In the genomic region with DNA sequence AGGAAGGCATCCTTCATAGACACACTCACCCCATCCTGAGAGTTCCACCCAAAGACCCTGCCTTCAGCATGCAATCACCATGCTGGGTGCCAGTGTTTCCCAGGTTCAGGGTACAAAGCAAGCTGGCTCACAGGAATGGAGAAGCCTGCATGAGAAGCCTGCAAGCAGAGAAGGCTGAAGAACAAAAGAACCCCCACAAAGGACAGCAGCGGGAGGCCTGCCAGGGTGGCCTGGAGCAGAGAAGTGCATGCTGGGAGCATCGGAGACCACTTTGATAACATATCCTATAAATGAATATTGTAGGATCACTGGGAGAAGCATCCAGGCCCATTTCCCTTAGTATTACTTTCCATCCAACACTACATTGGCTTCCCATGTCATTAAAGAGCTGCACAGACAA, we compare ENCODE assay signal across 17 mouse cellular contexts.
DNase-seq lines count a peak whose midpoint lies in the region; ATAC-seq and TF ChIP-seq lines count a peak whose summit lies in the region.
"Had no signal": no experiment of that assay in that cellular context is flagged by ENCODE, and none has a peak within 500 bp of the region (broad histone marks: within the 10 kb centered on the region; RNA-seq: fewer than 3 reads in every experiment).

No protein-coding gene starts in this region.

- H3K9me3 ChIP-seq in forebrain, embryonic 11.5 days (ENCODE audit: control insufficient read depth, low read length), result no peaks in the 10 kb centered on the region
- no peaks in the 10 kb centered on the region for H3K9me3 ChIP-seq in forebrain, embryonic 13.5 days (replicated peaks)
- no peaks in the 10 kb centered on the region for H3K9me3 ChIP-seq in ES-Bruce4 (replicated peaks; ENCODE audit: control insufficient read depth, insufficient read depth, low read length, poor library complexity, severe bottlenecking)
- no peaks in the 10 kb centered on the region for H3K9me3 ChIP-seq in forebrain, embryonic 14.5 days (replicated peaks; ENCODE audit: control insufficient read depth, low read length)
- H3K9me3 ChIP-seq in midbrain, embryonic 16.5 days (replicated peaks; ENCODE audit: control insufficient read depth, low read length, poor library complexity, severe bottlenecking), result no peaks in the 10 kb centered on the region
- H3K9me3 ChIP-seq: embryonic facial prominence, embryonic 10.5 days; limb, embryonic 15.5 days had no signal

- no peaks in the 10 kb centered on the region for H3K27me3 ChIP-seq in forebrain, embryonic 11.5 days (ENCODE audit: control insufficient read depth, insufficient read depth, low read length)
- H3K27me3 ChIP-seq in forebrain, embryonic 13.5 days, result no peaks in the 10 kb centered on the region
- H3K27me3 ChIP-seq in ES-Bruce4 (ENCODE audit: control insufficient read depth, insufficient read depth, low read length, poor library complexity, severe bottlenecking), result no peaks in the 10 kb centered on the region
- no peaks in the 10 kb centered on the region for H3K27me3 ChIP-seq in forebrain, embryonic 14.5 days (replicated peaks; ENCODE audit: control insufficient read depth, insufficient read depth, low read length)
- no peaks in the 10 kb centered on the region for H3K27me3 ChIP-seq in midbrain, embryonic 16.5 days (ENCODE audit: control insufficient read depth, insufficient read depth, low read depth, low read length)
- H3K27me3 ChIP-seq: limb, embryonic 15.5 days had no signal

- TF ChIP-seq CTCF in ES-Bruce4 (IDR thresholded peaks at IDR 0.05; ENCODE audit: low read depth, low read length), result no peak
- no peak for TF ChIP-seq CTCF in lung, adult 2 months (IDR thresholded peaks at IDR 0.05; ENCODE audit: insufficient read depth, low read length)

- no peak for DNase-seq in forebrain, embryonic 11.5 days (ENCODE audit: low spot score)
- DNase-seq in forebrain, embryonic 14.5 days (ENCODE audit: low spot score), result peak; percentile 24
- DNase-seq in kidney, postnatal 36 days, result no peak
- DNase-seq in lung, adult 2 months, result no peak
- DNase-seq in thymus, postnatal 0 days (ENCODE audit: low spot score), result no peak
- DNase-seq: adrenal gland, postnatal 36 days; cerebellum, adult 9-11 months; layer of hippocampus, postnatal 36 days; lung, postnatal 36 days; thymus, adult 18-20 months had no signal

- H3K9ac ChIP-seq in forebrain, embryonic 11.5 days (ENCODE audit: low read length), result no peak overlapping the region
- H3K9ac ChIP-seq in forebrain, embryonic 13.5 days, result no peak overlapping the region
- no peak overlapping the region for H3K9ac ChIP-seq in ES-Bruce4 (ENCODE audit: low read depth, poor library complexity, severe bottlenecking)
- no peak overlapping the region for H3K9ac ChIP-seq in forebrain, embryonic 14.5 days (ENCODE audit: low read length)
- H3K9ac ChIP-seq in midbrain, embryonic 16.5 days (ENCODE audit: low read depth, low read length), result no peak overlapping the region
- H3K9ac ChIP-seq: limb, embryonic 15.5 days had no signal

- peaks cover 19% of the 10 kb centered on the region; the same call in 1 of the 2 replicates for H3K4me1 ChIP-seq in forebrain, embryonic 11.5 days (replicated peaks; ENCODE audit: control insufficient read depth, insufficient read depth, low read length)
- peaks cover 27% of the 10 kb centered on the region for H3K4me1 ChIP-seq in forebrain, embryonic 13.5 days
- peaks cover 9% of the 10 kb centered on the region for H3K4me1 ChIP-seq in ES-Bruce4 (ENCODE audit: control insufficient read depth, insufficient read depth, low read length)
- H3K4me1 ChIP-seq in forebrain, embryonic 14.5 days (ENCODE audit: control insufficient read depth, insufficient read depth, low read length), result peaks cover 19% of the 10 kb centered on the region
- peaks cover 14% of the 10 kb centered on the region; the same call in 1 of the 2 replicates for H3K4me1 ChIP-seq in midbrain, embryonic 16.5 days (ENCODE audit: control insufficient read depth, insufficient read depth, low read length)
- H3K4me1 ChIP-seq in lung, adult 2 months (ENCODE audit: control insufficient read depth, insufficient read depth, low read length), result no peaks in the 10 kb centered on the region
- H3K4me1 ChIP-seq: limb, embryonic 15.5 days had no signal

- H3K36me3 ChIP-seq in forebrain, embryonic 11.5 days (ENCODE audit: control insufficient read depth, insufficient read depth, low read length), result no peaks in the 10 kb centered on the region
- no peaks in the 10 kb centered on the region for H3K36me3 ChIP-seq in forebrain, embryonic 13.5 days (ENCODE audit: poor library complexity, severe bottlenecking)
- H3K36me3 ChIP-seq in ES-Bruce4 (ENCODE audit: control insufficient read depth, insufficient read depth, low read length, poor library complexity, severe bottlenecking), result no peaks in the 10 kb centered on the region
- H3K36me3 ChIP-seq in forebrain, embryonic 14.5 days (ENCODE audit: control insufficient read depth, insufficient read depth, low read length), result no peaks in the 10 kb centered on the region
- no peaks in the 10 kb centered on the region for H3K36me3 ChIP-seq in midbrain, embryonic 16.5 days (ENCODE audit: control insufficient read depth, insufficient read depth, low read length)
- H3K36me3 ChIP-seq: embryonic facial prominence, embryonic 10.5 days; limb, embryonic 15.5 days had no signal

- no peak overlapping the region for H3K4me3 ChIP-seq in forebrain, embryonic 11.5 days (ENCODE audit: low read depth, low read length)
- no peak overlapping the region for H3K4me3 ChIP-seq in forebrain, embryonic 13.5 days
- no peak overlapping the region for H3K4me3 ChIP-seq in ES-Bruce4 (ENCODE audit: low read depth, low read length)
- no peak overlapping the region for H3K4me3 ChIP-seq in forebrain, embryonic 14.5 days (ENCODE audit: low read depth, low read length)
- H3K4me3 ChIP-seq in midbrain, embryonic 16.5 days (ENCODE audit: low read depth, low read length), result no peak overlapping the region
- H3K4me3 ChIP-seq in lung, adult 2 months (replicated peaks; ENCODE audit: extremely low read depth, low read depth, low read length), result no peak overlapping the region
- H3K4me3 ChIP-seq: embryonic facial prominence, embryonic 10.5 days; limb, embryonic 15.5 days had no signal

- 0 out of 2 replicates have a peak overlapping the region, but pooled peaks have one; percentile 50 for H3K27ac ChIP-seq in forebrain, embryonic 11.5 days (ENCODE audit: low read depth, low read length)
- H3K27ac ChIP-seq in forebrain, embryonic 13.5 days, result no peak overlapping the region; the same call in 1 of the 2 replicates
- no peak overlapping the region for H3K27ac ChIP-seq in ES-Bruce4 (ENCODE audit: insufficient read depth, low read length)
- H3K27ac ChIP-seq in forebrain, embryonic 14.5 days (ENCODE audit: low read depth, low read length), result no peak overlapping the region
- H3K27ac ChIP-seq in midbrain, embryonic 16.5 days (ENCODE audit: low read length), result 0 out of 2 replicates have a peak overlapping the region, but pooled peaks have one; percentile 26
- H3K27ac ChIP-seq: embryonic facial prominence, embryonic 10.5 days; limb, embryonic 15.5 days had no signal

- no peak overlapping the region for H3K4me2 ChIP-seq in forebrain, embryonic 11.5 days (ENCODE audit: low read depth, low read length, severe bottlenecking)
- H3K4me2 ChIP-seq in forebrain, embryonic 13.5 days, result no peak overlapping the region
- no peak overlapping the region for H3K4me2 ChIP-seq in forebrain, embryonic 14.5 days (ENCODE audit: low read length)
- no peak overlapping the region for H3K4me2 ChIP-seq in midbrain, embryonic 16.5 days (ENCODE audit: low read length)
- H3K4me2 ChIP-seq: heart, embryonic 11.5 days; limb, embryonic 15.5 days had no signal

- peak; percentile 78; the same call in 1 of the 2 replicates for TF ChIP-seq EP300 in ES-Bruce4 (IDR thresholded peaks at IDR 0.05; ENCODE audit: insufficient read depth, low read depth, low read length)

- ATAC-seq in forebrain, embryonic 11.5 days (replicated peaks; ENCODE audit: low FRiP score), result no peak; the same call in 1 of the 2 replicates
- ATAC-seq in forebrain, embryonic 13.5 days, result no peak
- no peak for ATAC-seq in forebrain, embryonic 14.5 days
- ATAC-seq in midbrain, embryonic 16.5 days, result no peak
- ATAC-seq: inflammation-experienced regulatory T-cells, adult 6 months had no signal

- TF ChIP-seq POLR2A in ES-Bruce4 (IDR thresholded peaks at IDR 0.05; ENCODE audit: insufficient read depth, low read length), result no peak
- no peak for TF ChIP-seq POLR2A in lung, adult 2 months (IDR thresholded peaks at IDR 0.05; ENCODE audit: borderline replicate concordance, extremely low read depth, low read depth, low read length)

- WGBS in forebrain, embryonic 11.5 days, result 13% methylated on average over 2 of the region's 2 CpGs
- WGBS in forebrain, embryonic 13.5 days, result 12% methylated on average over 2 of the region's 2 CpGs
- WGBS in forebrain, embryonic 14.5 days, result 6% methylated on average over 2 of the region's 2 CpGs
- 16% methylated on average over 2 of the region's 2 CpGs for WGBS in midbrain, embryonic 16.5 days
- 80% methylated on average over 2 of the region's 2 CpGs for WGBS in lung, adult 2 months

Comparison
In these comparisons a context has a peak if more than half of its experiments do, and no peak if none do; other contexts are left out.
1. H3K27ac ChIP-seq: peak in forebrain, embryonic 11.5 days (single experiment) and midbrain, embryonic 16.5 days (single experiment); none in forebrain, embryonic 13.5 days (single experiment), ES-Bruce4 (single experiment) and forebrain, embryonic 14.5 days (single experiment).